Mouse (Mus musculus): ENCODE measurements at regions not wholly inside any gene's neighbourhood (a gene's known extent, or its start where the extent isn't known, plus 50 kb on each side); places are given as distances from the start of the nearest gene placed in this dataset.

GRCm38 (mm10) chr5:118448884-118449515 is 111.5 kb upstream of the Med13l start:
- H3K36me3 ChIP-seq (ENCODE audit: control insufficient read depth, insufficient read depth, low read length), result no peaks in the 10 kb centered on the region
- no peaks in the 10 kb centered on the region for H3K9me3 ChIP-seq (replicated peaks; ENCODE audit: control insufficient read depth, low read length)
- 51% methylated on average over 4 of the region's 4 CpGs for WGBS
- no peak overlapping the region for H3K4me2 ChIP-seq (ENCODE audit: low read depth, low read length)
- 0 out of 2 replicates have a peak, but pooled peaks cover 10% of the 10 kb centered on the region for H3K4me1 ChIP-seq (ENCODE audit: control insufficient read depth, insufficient read depth, low read length)
- no peak overlapping the region for H3K9ac ChIP-seq (ENCODE audit: low read length)
- no peak overlapping the region for H3K4me3 ChIP-seq (replicated peaks; ENCODE audit: low read length)
- ATAC-seq (ENCODE audit: insufficient read depth, low FRiP score), result peak; percentile 30; the same call in 1 of the 2 replicates
- no peak overlapping the region for H3K27ac ChIP-seq (ENCODE audit: low read length)
- H3K27me3 ChIP-seq (ENCODE audit: control insufficient read depth, insufficient read depth, low read length), result no peaks in the 10 kb centered on the region

- no peak for ATAC-seq (ENCODE audit: insufficient read depth, low FRiP score)
- Histone ChIP-seq H3K4me2 (ENCODE audit: low read depth, low read length) (no peak overlapping the region), H3K9ac (ENCODE audit: low read length) (no peak overlapping the region), H3K27me3 (ENCODE audit: control insufficient read depth, insufficient read depth, low read length) (no peaks in the 10 kb centered on the region), H3K4me3 (replicated peaks; ENCODE audit: low read length) (no peak overlapping the region), H3K9me3 (replicated peaks; ENCODE audit: control insufficient read depth, low read length) (no peaks in the 10 kb centered on the region), H3K4me1 (ENCODE audit: control insufficient read depth, insufficient read depth, low read length) (0 out of 2 replicates have a peak, but pooled peaks cover 10% of the 10 kb centered on the region), H3K27ac (ENCODE audit: low read length) (no peak overlapping the region), H3K36me3 (ENCODE audit: control insufficient read depth, insufficient read depth, low read length) (no peaks in the 10 kb centered on the region)
- 88% methylated on average over 4 of the region's 4 CpGs for WGBS
Observed at GRCm38 (mm10) chr5:118449893-118450292, 110.6 kb upstream of the Med13l start.

- Histone ChIP-seq H3K27ac (ENCODE audit: low read length) (peak overlapping the region; percentile 6; the same call in 1 of the 2 replicates), H3K9me3 (replicated peaks; ENCODE audit: control insufficient read depth, low read length) (no peaks in the 10 kb centered on the region), H3K27me3 (ENCODE audit: control insufficient read depth, insufficient read depth, low read length) (no peaks in the 10 kb centered on the region), H3K4me3 (replicated peaks; ENCODE audit: low read length) (no peak overlapping the region), H3K4me1 (ENCODE audit: control insufficient read depth, insufficient read depth, low read length) (0 out of 2 replicates have a peak, but pooled peaks cover 6% of the 10 kb centered on the region), H3K36me3 (ENCODE audit: control insufficient read depth, insufficient read depth, low read length) (no peaks in the 10 kb centered on the region), H3K9ac (ENCODE audit: low read length) (no peak overlapping the region), H3K4me2 (ENCODE audit: low read depth, low read length) (no peak overlapping the region)
- 56% methylated on average over 2 of the region's 2 CpGs for WGBS
- no peak for ATAC-seq (ENCODE audit: insufficient read depth, low FRiP score)
Observed at GRCm38 (mm10) chr5:118452052-118452451, 108.4 kb upstream of the Med13l start.

- Histone ChIP-seq H3K9me3 (replicated peaks; ENCODE audit: control insufficient read depth, low read length) (no peaks in the 10 kb centered on the region), H3K4me3 (replicated peaks; ENCODE audit: low read length) (no peak overlapping the region), H3K4me2 (ENCODE audit: low read depth, low read length) (no peak overlapping the region), H3K27ac (ENCODE audit: low read length) (no peak overlapping the region), H3K27me3 (ENCODE audit: control insufficient read depth, insufficient read depth, low read length) (no peaks in the 10 kb centered on the region), H3K4me1 (ENCODE audit: control insufficient read depth, insufficient read depth, low read length) (peaks cover 10% of the 10 kb centered on the region; the same call in 1 of the 2 replicates), H3K9ac (ENCODE audit: low read length) (no peak overlapping the region), H3K36me3 (ENCODE audit: control insufficient read depth, insufficient read depth, low read length) (no peaks in the 10 kb centered on the region)
- WGBS, result 98% methylated on average over 1 of the region's 1 CpGs
- no peak for ATAC-seq (ENCODE audit: insufficient read depth, low FRiP score)
Observed at GRCm38 (mm10) chr5:118454096-118454495, 106.4 kb upstream of the Med13l start.

GRCm38 (mm10) chr5:118458727-118459390 is 101.6 kb upstream of the Med13l start:
- 5% methylated on average over 16 of the region's 16 CpGs for WGBS
- H3K9ac ChIP-seq (ENCODE audit: low read length), result peak overlapping the region; percentile 69
- no peaks in the 10 kb centered on the region for H3K27me3 ChIP-seq (ENCODE audit: control insufficient read depth, insufficient read depth, low read length)
- peak overlapping the region; percentile 65 for H3K4me2 ChIP-seq (ENCODE audit: low read depth, low read length)
- peak overlapping the region; percentile 33 for H3K4me3 ChIP-seq (replicated peaks; ENCODE audit: low read length)
- H3K27ac ChIP-seq (ENCODE audit: low read length), result peak overlapping the region; percentile 80
- no peaks in the 10 kb centered on the region for H3K9me3 ChIP-seq (replicated peaks; ENCODE audit: control insufficient read depth, low read length)
- no peaks in the 10 kb centered on the region for H3K36me3 ChIP-seq (ENCODE audit: control insufficient read depth, insufficient read depth, low read length)
- H3K4me1 ChIP-seq (ENCODE audit: control insufficient read depth, insufficient read depth, low read length), result peaks cover 15% of the 10 kb centered on the region
- ATAC-seq (ENCODE audit: insufficient read depth, low FRiP score), result peak; percentile 88; the same call in 1 of the 2 replicates

- Histone ChIP-seq H3K9me3 (replicated peaks; ENCODE audit: control insufficient read depth, low read length) (no peaks in the 10 kb centered on the region), H3K9ac (ENCODE audit: low read length) (peak overlapping the region; percentile 69)
- WGBS, result 1% methylated on average over 12 of the region's 12 CpGs
Observed at GRCm38 (mm10) chr5:118459391-118459792, 101.1 kb upstream of the Med13l start.

GRCm38 (mm10) chr5:118461967-118462366 is 98.5 kb upstream of the Med13l start:
- Histone ChIP-seq H3K27me3 (ENCODE audit: control insufficient read depth, insufficient read depth, low read length) (no peaks in the 10 kb centered on the region), H3K9me3 (replicated peaks; ENCODE audit: control insufficient read depth, low read length) (no peaks in the 10 kb centered on the region), H3K9ac (ENCODE audit: low read length) (no peak overlapping the region), H3K4me1 (ENCODE audit: control insufficient read depth, insufficient read depth, low read length) (peaks cover 29% of the 10 kb centered on the region), H3K4me3 (replicated peaks; ENCODE audit: low read length) (no peak overlapping the region), H3K36me3 (ENCODE audit: control insufficient read depth, insufficient read depth, low read length) (no peaks in the 10 kb centered on the region), H3K4me2 (ENCODE audit: low read depth, low read length) (no peak overlapping the region), H3K27ac (ENCODE audit: low read length) (no peak overlapping the region)
- ATAC-seq (ENCODE audit: insufficient read depth, low FRiP score), result no peak
- WGBS, result 53% methylated on average over 4 of the region's 4 CpGs

More at GRCm38 (mm10) chr5:118459391-118459792, 101.1 kb upstream of the Med13l start:
- H3K4me3 ChIP-seq (replicated peaks; ENCODE audit: low read length), result peak overlapping the region; percentile 33
- H3K36me3 ChIP-seq (ENCODE audit: control insufficient read depth, insufficient read depth, low read length), result no peaks in the 10 kb centered on the region
- peak overlapping the region; percentile 80 for H3K27ac ChIP-seq (ENCODE audit: low read length)
- peak; percentile 59 for ATAC-seq (ENCODE audit: insufficient read depth, low FRiP score)
- H3K4me2 ChIP-seq (ENCODE audit: low read depth, low read length), result peak overlapping the region; percentile 65
- peaks cover 15% of the 10 kb centered on the region for H3K4me1 ChIP-seq (ENCODE audit: control insufficient read depth, insufficient read depth, low read length)
- no peaks in the 10 kb centered on the region for H3K27me3 ChIP-seq (ENCODE audit: control insufficient read depth, insufficient read depth, low read length)

- peak overlapping the region; percentile 80 for H3K27ac ChIP-seq (ENCODE audit: low read length)
- peak overlapping the region; percentile 58 for H3K4me2 ChIP-seq (ENCODE audit: low read depth, low read length)
- H3K9me3 ChIP-seq (replicated peaks; ENCODE audit: control insufficient read depth, low read length), result no peaks in the 10 kb centered on the region
- no peaks in the 10 kb centered on the region for H3K36me3 ChIP-seq (ENCODE audit: control insufficient read depth, insufficient read depth, low read length)
- peak; percentile 85 for ATAC-seq (ENCODE audit: insufficient read depth, low FRiP score)
- H3K27me3 ChIP-seq (ENCODE audit: control insufficient read depth, insufficient read depth, low read length), result no peaks in the 10 kb centered on the region
- H3K9ac ChIP-seq (ENCODE audit: low read length), result peak overlapping the region; percentile 56
- H3K4me1 ChIP-seq (ENCODE audit: control insufficient read depth, insufficient read depth, low read length), result peaks cover 20% of the 10 kb centered on the region
- WGBS, result 5% methylated on average over 22 of the region's 22 CpGs
- H3K4me3 ChIP-seq (replicated peaks; ENCODE audit: low read length), result peak overlapping the region; percentile 31
Observed at GRCm38 (mm10) chr5:118464931-118465801, 95.3 kb upstream of the Med13l start.

All from stomach, embryonic 16.5 days (tissue).